Mouse (Mus musculus) intestine, embryonic 14.5 days (tissue): Measurements from ENCODE around the gene Heatr4. TPM values are rescaled to one million over a fixed set of nuclear protein-coding genes. Genes with fewer than 3 reads are reported as not detected.
"Not testable (repeated sequence)": the region's sequence is repeated elsewhere in the genome, so short reads cannot be mapped to it uniquely, and the experiment has no call there.

Experiments
- ATAC-seq: fragments of 200-750 bp; cut with Nextera tagmentation; replicated peaks from 2 replicates; pipeline ENCODE4 v1.8.0; 2017; ENCODE audit warnings: low read depth, moderate number of reproducible peaks, moderate TSS enrichment, moderate library complexity; ENCODE audit not compliant: low FRiP score, low TSS enrichment
- DNase-seq: peaks from one replicate; pipeline ENCODE4 v3.0.0-alpha.2; 2018; ENCODE audit warnings: low spot score
- H3K27ac ChIP-seq: fragments of 300-500 bp; sonication (generic); 2 replicates; pipeline ENCODE4 v1.5.1; 2014; ENCODE audit warnings: low read depth, mild to moderate bottlenecking, control low read depth
- H3K27me3 ChIP-seq: fragments of 300-500 bp; sonication (generic); replicated peaks from 2 replicates; pipeline ENCODE4 v1.6.1; 2014; ENCODE audit warnings: low read length, control low read depth; ENCODE audit not compliant: control insufficient read depth, insufficient read depth
- H3K36me3 ChIP-seq: fragments of 300-500 bp; sonication (generic); 2 replicates; pipeline ENCODE4 v1.6.1; 2014; ENCODE audit warnings: low read length, control low read depth; ENCODE audit not compliant: control insufficient read depth, insufficient read depth
- H3K4me1 ChIP-seq: fragments of 300-500 bp; sonication (generic); replicated peaks from 2 replicates; pipeline ENCODE4 v1.6.1; 2014; ENCODE audit warnings: low read length, control low read depth, mixed read lengths; ENCODE audit not compliant: control insufficient read depth, insufficient read depth
- H3K4me2 ChIP-seq: fragments of 300-500 bp; sonication (generic); 2 replicates; pipeline ENCODE4 v1.6.1; 2014; ENCODE audit warnings: low read length
- H3K4me3 ChIP-seq: fragments of 300-500 bp; sonication (generic); 2 replicates; pipeline ENCODE4 v1.5.1; 2014; ENCODE audit warnings: low read depth, low read length, control low read depth, mixed read lengths
- H3K9ac ChIP-seq: fragments of 300-500 bp; sonication (generic); 2 replicates; pipeline ENCODE4 v1.6.1; 2014; ENCODE audit warnings: mild to moderate bottlenecking, low read length
- H3K9me3 ChIP-seq: fragments of 300-500 bp; sonication (generic); 2 replicates; pipeline ENCODE4 v1.6.1; 2016; ENCODE audit warnings: low read length, control low read depth; ENCODE audit not compliant: control insufficient read depth
- WGBS: fragments of 180-500 bp; shearing (Covaris S2); extraction: QIAGEN DNeasy Blood & Tissue Kit; methylation state at CpG from one replicate; pipeline ENCODE4 v1.1.7; 2014; 5-methylcytosine and 5-hydroxymethylcytosine counted together
- polyA plus RNA-seq: library from polyadenylated mRNA; unstranded; fragments of >200 nt; fragmentation: Nextera tagmentation; extraction: Ambion mirVana; gene quantifications from 2 replicates; pipeline ENCODE4 v1.2.1, GENCODE M21; 2014

Gene Heatr4
- polyA plus RNA-seq, 1 experiment from 2014 or later = not detected

DNA sequence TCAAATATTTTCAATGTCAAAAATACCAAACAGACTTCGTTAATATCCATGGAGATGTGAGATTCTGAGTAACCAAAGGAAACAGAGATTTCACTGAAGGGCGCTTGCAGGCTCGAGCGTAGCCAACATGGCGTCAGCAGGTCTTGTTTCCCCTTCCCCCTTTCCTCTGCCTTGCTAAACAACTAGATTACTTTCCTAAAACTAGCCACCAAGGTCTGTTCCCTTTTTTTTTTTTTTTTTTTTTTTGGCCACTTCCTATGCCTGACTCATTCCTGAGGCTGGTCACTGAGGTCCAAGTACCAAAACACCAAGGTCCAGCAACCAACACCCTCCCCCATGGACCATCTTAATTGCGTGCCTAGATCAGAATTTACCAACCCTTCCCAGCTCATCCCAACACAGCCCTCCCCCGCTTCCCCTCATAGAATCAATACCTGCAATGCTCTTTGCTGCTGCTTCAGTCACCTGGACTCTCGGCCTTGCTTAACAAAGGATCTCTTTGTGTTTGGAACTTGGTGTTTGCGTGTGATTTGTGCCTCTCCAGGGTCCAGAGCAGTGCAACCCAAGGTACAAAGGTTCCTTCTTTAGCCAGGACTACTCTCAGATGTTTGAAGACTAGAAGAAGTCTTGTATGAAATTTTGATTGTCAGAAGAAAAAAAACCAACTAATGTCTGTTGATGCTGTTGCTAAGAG is 38.5 kb upstream of the Heatr4 start:
- H3K4me1 ChIP-seq = no peaks in the 10 kb centered on the region
- H3K4me3 ChIP-seq = no peak overlapping the region
- ATAC-seq (peak; percentile 67; the same call in 1 of the 2 replicates), DNase-seq (no peak)
- no peak overlapping the region for H3K4me2 ChIP-seq
- H3K27ac ChIP-seq = no peak overlapping the region
- H3K9ac ChIP-seq = no peak overlapping the region
- no peaks in the 10 kb centered on the region for H3K9me3 ChIP-seq
- H3K36me3 ChIP-seq = no peaks in the 10 kb centered on the region
- H3K27me3 ChIP-seq = no peaks in the 10 kb centered on the region
- 82% methylated on average over 9 of the region's 9 CpGs for WGBS

DNA sequence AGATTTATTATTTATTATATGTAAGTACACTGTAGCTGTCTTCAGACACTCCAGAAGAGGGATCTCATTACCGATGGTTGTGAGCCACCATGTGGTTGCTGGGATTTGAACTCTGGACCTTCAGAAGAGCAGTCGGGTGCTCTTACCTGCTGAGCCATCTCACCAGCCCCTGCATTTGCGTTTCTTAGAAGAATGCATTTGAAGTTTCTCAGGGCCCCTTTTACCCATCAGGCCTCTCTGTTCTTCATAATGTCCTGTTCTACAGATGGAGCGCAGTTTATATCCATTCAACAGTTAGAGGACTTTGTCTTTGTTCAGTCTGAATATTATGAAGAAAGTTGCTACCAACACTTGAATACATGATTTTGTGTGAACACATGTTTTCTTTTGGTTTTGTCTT is 37.6 kb upstream of the Heatr4 start:
- H3K4me2 ChIP-seq, H3K9me3 ChIP-seq, H3K27me3 ChIP-seq, H3K9ac ChIP-seq, H3K4me1 ChIP-seq, H3K27ac ChIP-seq, DNase-seq, H3K36me3 ChIP-seq, H3K4me3 ChIP-seq, ATAC-seq: not testable (repeated sequence)
- WGBS = 91% methylated on average over 4 of the region's 4 CpGs

DNA sequence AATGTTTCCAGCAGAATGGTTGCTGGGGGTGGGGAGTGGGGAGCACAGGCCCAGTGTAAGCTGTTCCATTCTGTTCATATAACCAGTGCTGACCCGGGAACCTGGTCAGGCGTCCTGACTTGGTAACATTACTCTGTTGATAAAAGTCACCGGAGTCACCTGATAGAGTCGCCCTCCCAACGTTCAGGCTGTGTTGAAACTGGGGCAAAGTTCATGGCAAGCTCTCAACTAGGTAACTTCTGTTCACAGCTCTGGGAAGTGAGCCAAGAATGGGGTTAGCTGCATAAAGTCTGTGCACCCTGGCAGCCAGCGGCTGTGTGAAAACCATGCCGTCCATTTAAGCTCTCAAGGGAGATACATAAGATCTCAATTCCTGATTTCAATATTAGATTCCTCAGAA is 35.9 kb upstream of the Heatr4 start:
- H3K4me3 ChIP-seq, DNase-seq, H3K4me2 ChIP-seq, H3K4me1 ChIP-seq, H3K9ac ChIP-seq, H3K27me3 ChIP-seq, H3K27ac ChIP-seq, H3K9me3 ChIP-seq, H3K36me3 ChIP-seq: not testable (repeated sequence)
- ATAC-seq = peak; percentile 69
- WGBS = 43% methylated on average over 7 of the region's 7 CpGs

DNA sequence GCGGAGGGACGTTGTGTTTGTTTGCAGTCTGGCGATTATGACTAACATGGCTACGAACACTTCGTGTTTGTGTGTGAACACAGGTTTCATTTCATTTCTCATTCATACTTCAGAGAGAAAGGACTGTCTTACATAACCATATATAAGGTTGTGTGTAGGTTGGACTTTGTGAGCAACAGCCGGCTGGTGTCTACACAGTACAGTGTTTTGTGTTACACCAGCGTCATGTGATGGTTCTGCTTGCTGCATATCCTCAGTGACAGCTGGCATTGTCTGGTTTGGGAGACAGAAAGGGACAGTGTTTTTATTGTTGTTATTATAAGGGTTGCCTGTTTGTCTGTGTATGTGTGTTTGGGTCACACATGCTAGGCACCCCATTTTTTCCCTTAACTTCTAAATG is 29.0 kb upstream of the Heatr4 start:
- ATAC-seq (no peak), DNase-seq (no peak)
- H3K9me3 ChIP-seq = no peaks in the 10 kb centered on the region
- WGBS = 91% methylated on average over 7 of the region's 7 CpGs
- H3K9ac ChIP-seq = no peak overlapping the region
- no peak overlapping the region for H3K27ac ChIP-seq
- no peaks in the 10 kb centered on the region for H3K27me3 ChIP-seq
- peaks cover 9% of the 10 kb centered on the region; the same call in 1 of the 2 replicates for H3K36me3 ChIP-seq
- H3K4me3 ChIP-seq = no peak overlapping the region
- H3K4me2 ChIP-seq = no peak overlapping the region
- peaks cover 8% of the 10 kb centered on the region; the same call in 1 of the 2 replicates for H3K4me1 ChIP-seq

DNA sequence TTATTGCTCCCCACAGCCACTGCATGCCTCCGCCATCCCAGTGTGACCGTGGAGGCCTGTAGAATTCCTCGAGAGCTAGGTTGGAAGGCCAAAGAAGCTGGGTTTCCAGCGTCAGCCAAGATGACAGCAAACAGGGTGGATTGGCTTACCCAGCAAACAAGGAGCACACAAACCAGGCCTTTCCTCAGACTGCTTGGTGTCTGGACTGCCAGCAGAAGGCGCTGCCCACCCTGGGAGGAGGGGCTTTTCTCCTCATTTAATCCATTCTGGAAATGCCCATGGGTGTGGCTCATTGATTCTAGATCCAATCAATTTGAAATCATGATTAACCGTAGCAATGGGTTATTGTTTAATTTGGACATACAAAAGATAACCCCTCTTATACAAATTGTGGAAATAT is 28.5 kb upstream of the Heatr4 start:
- Histone ChIP-seq H3K4me2 (no peak overlapping the region), H3K4me1 (peaks cover 8% of the 10 kb centered on the region; the same call in 1 of the 2 replicates), H3K27ac (no peak overlapping the region), H3K9ac (no peak overlapping the region), H3K27me3 (no peaks in the 10 kb centered on the region), H3K4me3 (no peak overlapping the region), H3K9me3 (no peaks in the 10 kb centered on the region), H3K36me3 (peaks cover 9% of the 10 kb centered on the region; the same call in 1 of the 2 replicates)
- no peak for DNase-seq
- 71% methylated on average over 6 of the region's 6 CpGs for WGBS
- no peak for ATAC-seq

DNA sequence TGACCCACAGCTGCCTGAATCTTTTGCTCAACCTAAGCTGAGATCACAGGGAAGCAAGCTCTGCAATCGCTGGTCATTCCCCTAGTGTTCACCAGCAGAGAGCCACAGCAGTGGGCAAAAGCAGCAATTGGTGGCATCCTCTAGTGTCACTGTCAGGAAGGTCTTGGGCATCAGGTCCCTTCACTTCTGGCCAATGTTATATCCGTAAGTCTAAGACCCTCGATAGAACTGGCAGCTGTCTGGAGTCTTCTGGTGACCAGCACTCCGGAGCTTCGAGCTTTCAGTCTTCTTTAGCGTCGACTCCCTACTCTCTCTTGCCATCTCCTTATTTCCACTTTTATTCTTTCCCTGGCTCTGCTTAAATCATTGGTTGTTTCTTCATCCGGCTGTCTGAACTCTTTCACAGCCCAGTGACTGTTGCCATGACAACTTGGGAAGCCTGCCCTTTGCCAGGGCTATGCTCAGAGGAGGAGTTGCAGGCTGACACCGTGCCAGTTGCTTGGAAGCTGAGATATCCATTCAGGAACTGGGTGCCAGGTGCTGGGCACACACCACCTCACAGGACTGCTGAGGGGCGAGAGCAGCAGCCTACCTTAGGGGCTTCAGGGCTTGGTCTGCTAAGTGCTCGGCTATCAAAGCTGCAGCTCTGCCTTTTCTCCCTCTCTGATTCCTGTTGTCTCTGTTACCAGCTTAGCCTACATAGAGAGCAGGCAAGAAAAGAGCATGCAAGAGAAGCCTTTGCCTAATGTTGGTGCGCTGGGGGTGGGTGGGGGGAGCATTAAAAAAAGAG is 26.8 kb upstream of the Heatr4 start:
- H3K27ac ChIP-seq = no peak overlapping the region
- no peaks in the 10 kb centered on the region for H3K27me3 ChIP-seq
- H3K4me3 ChIP-seq = 0 out of 2 replicates have a peak overlapping the region, but pooled peaks have one; percentile 4
- no peaks in the 10 kb centered on the region for H3K9me3 ChIP-seq
- no peak for DNase-seq
- ATAC-seq = 0 out of 2 replicates have a peak, but pooled peaks have one; percentile 30
- H3K36me3 ChIP-seq = peaks cover 4% of the 10 kb centered on the region; the same call in 1 of the 2 replicates
- 52% methylated on average over 12 of the region's 12 CpGs for WGBS
- 0 out of 2 replicates have a peak overlapping the region, but pooled peaks have one; percentile 2 for H3K9ac ChIP-seq
- peak overlapping the region; percentile 45 for H3K4me2 ChIP-seq
- peaks cover 8% of the 10 kb centered on the region; the same call in 1 of the 2 replicates for H3K4me1 ChIP-seq

DNA sequence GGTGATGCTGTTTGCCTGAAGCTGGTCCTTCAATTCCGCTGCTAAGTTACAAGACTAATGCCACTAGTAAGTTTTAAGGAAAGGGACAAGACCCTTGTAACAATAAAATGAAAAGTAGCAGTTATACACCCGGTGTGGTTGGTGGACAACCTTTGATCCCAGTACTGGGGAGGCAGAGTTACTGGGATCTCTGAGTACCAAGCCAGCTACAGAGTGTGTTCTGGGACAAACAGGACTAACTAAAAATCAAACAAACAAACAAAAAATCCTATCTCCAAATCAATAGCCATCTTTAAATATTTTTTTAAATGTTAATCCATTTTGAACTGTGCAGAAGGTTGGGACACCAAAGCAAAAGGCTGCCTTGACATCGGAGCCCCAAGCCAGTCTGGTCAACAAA is 25.5 kb upstream of the Heatr4 start:
- WGBS = 74% methylated on average over 3 of the region's 3 CpGs
- Histone ChIP-seq H3K4me2 (peak overlapping the region; percentile 45), H3K9me3 (no peaks in the 10 kb centered on the region), H3K36me3 (peaks cover 4% of the 10 kb centered on the region; the same call in 1 of the 2 replicates), H3K4me3 (peak overlapping the region; percentile 43), H3K9ac (peak overlapping the region; percentile 51), H3K27me3 (no peaks in the 10 kb centered on the region), H3K27ac (no peak overlapping the region), H3K4me1 (peaks cover 8% of the 10 kb centered on the region; the same call in 1 of the 2 replicates)
- ATAC-seq (no peak), DNase-seq (no peak)

DNA sequence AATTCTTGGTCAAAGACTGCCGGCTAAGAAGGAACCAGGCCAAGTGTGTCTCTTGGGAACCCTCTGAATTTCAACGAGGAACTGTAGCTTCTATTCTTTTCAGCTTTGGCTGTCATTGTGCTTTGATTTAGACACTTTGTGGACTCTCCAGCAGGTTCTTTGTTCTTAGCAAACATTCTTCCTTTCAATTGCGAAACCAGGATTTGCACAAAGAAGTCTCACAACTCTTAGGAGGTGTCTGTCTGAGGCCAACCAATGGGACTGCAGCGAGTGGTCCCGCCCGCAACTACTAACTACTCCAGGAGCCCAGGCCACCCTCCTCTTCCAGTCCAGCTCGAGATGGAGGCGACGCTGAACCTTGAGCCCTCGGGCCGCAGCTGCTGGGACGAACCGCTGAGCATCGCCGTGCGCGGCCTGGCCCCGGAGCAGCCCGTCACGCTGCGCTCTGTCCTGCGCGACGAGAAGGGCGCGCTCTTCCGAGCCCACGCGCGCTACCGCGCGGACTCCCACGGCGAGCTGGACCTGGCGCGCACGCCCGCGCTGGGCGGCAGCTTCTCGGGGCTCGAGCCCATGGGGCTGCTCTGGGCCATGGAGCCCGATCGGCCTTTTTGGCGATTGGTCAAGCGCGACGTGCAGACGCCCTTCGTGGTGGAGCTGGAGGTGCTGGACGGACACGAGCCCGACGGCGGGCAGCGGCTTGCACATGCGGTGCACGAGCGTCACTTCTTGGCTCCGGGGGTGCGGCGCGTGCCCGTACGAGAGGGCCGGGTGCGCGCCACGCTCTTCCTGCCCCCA is 24.7 kb upstream of the Heatr4 start, which contains the start of gene Acot1:
Gene Acot1, plus strand, starts transcription at position 320 of the 795 bp plus-strand sequence.
- H3K4me2 ChIP-seq = peak within 1 kb of the TSS; percentile 45
- not testable (repeated sequence) for H3K4me1 ChIP-seq, H3K36me3 ChIP-seq, H3K27me3 ChIP-seq, H3K9me3 ChIP-seq
- WGBS = 1% methylated on average over 53 of the region's 70 CpGs
- peak within 1 kb of the TSS; percentile 66 for H3K27ac ChIP-seq
- H3K4me3 ChIP-seq = peak within 1 kb of the TSS; percentile 43
- H3K9ac ChIP-seq = peak within 1 kb of the TSS; percentile 51
- DNase-seq (peak; percentile 76), ATAC-seq (peak; percentile 99)
